Mouse (Mus musculus): ENCODE measurements around the gene Spata5.
A peak's percentile ranks its signal among the peaks of the same experiment; 100 is the strongest.
"Not testable (repeated sequence)": the region's sequence is repeated elsewhere in the genome, so short reads cannot be mapped to it uniquely, and the experiment has no call there.

The Spata5 gene

DNA sequence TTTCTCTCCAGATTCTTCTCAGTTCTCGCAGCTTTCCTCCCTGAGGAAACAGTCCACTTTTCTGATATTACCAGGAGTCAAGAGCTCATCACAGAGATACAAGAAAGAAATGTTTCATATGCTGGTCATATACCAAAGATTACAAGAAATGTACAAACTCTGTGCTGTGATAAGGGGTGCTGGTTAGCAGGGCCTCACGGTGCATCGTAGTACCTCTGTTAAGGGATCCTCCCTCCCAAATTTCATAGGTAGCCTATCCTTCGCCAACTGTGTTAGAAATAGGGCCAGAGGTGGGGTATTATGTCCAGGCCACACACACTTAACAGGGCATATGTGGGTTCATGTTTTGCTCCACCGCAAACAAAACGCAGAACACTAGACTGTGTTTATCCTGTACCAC, 157.1 kb downstream of the Spata5 start:
- DNase-seq, result no peak

DNA sequence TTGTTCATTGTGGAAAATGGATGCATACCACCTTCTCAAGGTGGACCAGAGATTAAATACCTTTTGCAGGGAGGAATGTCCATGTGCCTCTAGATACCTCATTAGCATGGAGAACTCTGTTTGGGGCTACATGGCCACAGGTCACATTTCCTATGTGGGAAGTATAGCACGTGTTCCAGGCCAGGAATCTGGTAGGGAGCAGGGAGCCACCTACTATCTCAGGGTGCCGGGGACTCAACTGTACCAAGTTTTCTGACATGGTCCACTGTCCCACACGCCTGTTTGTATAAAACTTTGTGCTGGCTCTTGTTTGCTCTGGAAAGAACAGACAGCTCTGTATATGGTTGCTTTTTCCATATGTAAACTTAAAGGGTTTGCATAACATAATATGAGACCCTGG, 158.0 kb downstream of the Spata5 start:
- no peak for DNase-seq

DNA sequence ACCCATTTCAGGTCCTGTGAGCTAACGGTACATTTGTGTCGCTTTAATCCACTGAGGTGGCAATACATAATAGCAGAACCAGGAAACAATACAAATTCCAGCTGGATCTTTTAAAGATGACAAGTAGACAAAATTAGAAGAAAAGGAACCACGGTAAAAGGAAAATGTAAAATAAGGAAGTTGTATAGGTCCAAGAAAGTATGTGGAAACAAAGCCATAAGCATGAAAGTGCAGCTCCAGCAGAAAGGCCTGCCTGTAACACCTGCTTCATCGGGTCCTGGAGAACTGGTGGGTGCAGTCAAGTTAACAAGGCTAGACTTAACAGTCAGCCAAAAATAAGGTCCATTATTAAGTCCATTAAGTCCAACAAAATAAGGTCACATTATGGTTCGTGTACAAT, 164.9 kb downstream of the Spata5 start:
- no peak for DNase-seq

DNA sequence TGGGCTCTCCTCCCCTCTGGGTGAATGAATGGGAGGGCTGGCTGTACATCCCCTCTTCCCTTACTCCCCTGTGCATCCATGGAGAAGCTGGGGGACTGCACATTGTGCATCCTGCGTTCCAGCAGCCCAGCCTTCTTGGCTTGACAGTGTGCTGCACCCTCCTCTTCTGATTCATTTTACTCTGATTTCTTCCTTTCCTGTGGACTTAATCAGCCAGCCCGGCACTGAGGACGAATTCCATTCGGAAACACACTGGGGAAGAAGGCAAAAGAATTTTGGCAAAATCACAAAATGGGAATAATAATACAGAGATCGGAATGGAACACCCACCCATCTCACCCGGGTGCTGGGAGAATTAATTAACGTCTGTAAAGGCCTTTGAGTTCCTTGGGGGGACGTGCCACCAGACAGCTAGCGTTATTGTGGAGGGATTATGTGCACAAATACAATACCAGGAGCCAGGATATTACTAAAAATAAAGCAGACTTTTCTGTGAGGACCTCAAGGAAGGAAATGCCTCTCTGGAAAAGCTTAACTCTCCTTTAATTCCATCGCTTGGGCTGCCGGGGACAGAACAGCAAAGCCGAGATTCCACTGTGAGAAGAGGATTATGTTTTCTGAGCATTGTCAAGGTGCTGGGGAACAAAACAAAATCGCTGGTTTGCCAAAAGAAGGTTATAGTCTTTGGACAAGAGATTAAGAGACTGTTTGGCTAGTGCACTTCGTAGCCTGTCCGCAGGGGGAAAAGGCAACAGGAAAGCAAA, 166.5 kb downstream of the Spata5 start:
- DNase-seq, result peak; percentile 28 to 42

DNA sequence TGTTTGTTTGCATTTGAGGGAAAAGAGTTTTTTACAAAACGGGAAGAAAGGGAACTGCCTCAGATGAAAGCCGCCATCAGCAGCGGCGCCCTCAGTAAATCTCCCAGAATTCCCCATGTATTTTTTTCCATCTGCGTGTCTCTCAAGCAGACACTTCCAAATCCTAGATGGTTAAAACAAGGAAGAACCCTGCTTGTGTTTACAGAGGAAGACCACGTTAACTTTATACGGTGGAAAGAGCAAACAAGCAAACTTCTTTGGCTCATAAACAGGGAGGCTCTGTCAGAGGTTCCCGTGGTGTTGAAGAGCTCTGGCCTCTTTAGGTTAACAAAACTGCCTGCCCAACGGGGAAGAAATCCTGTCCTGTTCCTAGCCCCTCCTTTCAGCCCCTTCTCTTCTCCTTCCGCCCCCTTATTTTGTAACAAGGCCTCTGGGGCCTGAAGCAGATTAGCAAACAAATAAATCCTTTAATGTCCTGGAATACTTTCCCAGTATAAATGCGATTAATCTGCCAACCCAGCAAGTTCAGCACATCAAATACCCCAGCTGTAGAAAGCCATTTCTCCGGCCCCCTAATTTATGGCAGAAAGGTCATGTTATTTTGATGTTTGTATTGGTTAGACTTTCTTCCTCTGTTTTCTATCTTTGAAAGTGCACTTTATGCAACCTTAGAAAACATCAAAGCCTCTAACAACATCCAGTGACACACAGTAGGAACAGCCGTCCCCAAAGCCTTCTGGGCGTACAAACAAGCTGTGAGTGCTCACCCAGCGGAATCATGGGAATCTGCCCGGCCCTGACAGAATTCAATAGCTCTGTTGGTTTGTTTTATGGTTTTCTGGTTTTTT, 167.3 kb downstream of the Spata5 start:
- DNase-seq, result peak; percentile 15 to 36

DNA sequence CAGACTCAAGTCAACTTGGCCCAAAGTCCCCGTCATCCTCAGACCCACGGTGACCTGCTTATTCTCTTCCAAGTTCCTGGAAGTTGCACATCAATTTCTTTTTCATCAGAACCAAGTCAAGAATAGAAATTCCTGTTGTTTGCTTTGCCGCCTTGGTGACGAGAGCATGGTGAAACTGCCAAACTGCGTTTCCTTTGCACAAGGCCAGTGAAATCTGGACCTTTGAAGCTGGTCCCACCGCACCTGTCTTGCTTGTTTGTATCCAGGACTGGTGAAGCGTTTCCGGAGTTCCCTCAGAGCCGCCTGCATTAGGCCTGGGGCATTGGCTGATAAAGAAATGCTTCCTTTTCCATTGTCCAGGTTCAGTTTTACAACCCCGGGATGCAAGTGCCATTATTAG, 176.0 kb downstream of the Spata5 start:
- peak; percentile 60 to 63 for DNase-seq

DNA sequence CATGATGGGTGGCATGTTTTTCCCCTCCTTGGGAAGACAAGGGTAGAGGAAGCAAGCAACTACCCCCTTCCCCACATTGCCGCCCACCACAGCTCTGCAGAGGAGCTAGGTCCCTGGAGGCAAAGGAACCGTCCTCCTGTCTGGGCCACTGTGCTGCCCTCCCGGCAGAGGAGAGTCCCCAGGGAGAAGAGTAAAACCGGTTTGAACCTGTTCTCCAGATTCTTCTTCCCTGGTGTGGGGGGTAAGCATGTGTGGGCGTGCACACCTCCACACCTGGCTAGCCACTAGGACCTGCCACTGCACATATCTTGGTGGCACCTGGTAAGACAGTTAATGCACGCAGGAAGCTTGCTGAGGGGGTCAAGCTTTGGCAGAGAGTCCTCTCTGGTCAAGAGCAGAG, 176.8 kb downstream of the Spata5 start:
- DNase-seq, result no peak

DNA sequence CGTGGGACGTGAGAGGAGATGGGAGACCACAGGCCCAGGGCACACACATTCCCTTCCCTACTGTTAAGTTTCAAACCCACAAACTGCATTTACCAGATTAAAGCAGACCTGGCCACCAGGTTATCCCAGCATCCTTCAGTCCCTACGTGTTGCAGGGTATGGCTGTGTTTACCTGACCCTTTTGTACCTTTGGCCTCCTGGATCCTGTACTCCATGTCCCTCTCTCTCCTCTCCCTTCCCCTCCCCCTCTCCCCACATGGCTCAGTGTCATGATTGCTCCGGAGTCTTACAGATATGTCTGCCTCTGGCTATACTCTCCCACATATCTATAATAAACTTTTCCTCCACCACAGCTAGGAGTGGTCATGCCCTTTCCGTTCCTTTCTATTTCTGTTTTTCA, 177.5 kb downstream of the Spata5 start:
- DNase-seq, result no peak

DNA sequence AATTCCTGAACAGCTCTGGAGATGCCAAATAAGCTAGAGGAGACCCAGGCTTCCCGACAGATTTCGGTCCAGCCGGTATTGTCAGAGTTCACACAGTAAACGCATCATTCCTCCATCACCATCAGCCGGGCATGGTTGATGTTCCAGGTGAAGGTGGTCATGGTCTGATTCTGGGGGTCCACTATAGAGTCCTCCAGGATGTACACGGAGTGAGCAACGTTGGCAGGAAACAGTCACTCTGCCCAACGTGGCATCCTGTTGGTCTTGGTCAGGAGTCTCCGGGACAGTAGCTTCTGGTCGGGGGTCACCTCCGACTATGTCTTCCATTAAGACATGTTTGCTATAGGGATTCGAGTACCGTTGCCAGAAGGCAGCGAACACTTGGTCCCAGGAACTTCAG, 179.9 kb downstream of the Spata5 start:
- not testable (repeated sequence) for DNase-seq

DNA sequence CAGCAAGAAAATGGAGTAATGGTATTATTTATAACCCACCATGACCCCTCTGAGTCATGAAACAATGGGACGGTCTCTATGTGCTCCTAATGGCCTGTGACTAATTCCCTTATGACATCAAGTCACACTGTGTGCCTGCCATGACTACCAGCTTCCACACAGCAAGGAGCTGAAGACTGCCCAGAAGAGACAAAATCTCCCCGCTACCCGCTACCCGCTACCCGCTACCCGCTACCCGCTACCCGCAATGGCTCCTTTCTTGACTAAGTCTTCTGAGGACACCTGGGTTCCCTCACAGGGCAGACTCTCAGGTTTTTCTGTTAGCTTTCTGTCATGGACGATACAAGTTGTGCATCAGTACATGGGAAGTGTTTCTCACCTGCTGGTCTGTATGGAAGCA, 182.7 kb downstream of the Spata5 start:
- no peak for DNase-seq

DNA sequence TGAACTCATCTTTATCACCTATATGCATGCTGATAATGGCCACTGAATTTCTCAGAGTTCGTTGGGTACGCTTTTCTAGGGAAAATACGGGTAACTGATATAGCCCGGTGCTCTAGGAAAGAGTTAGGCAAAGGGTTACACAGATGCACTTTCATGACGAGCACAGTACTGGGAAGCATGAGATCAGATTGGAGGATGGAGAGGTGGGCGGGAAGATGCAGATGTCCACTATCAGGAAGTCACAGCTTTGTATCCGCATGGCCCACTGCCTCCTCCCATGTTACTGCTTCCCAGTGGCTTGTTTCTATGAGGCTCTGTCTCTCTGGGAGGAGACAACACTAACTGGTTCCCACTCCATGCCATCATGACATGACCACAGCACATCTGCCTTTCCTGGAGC, 183.2 kb downstream of the Spata5 start:
- no peak for DNase-seq

DNA sequence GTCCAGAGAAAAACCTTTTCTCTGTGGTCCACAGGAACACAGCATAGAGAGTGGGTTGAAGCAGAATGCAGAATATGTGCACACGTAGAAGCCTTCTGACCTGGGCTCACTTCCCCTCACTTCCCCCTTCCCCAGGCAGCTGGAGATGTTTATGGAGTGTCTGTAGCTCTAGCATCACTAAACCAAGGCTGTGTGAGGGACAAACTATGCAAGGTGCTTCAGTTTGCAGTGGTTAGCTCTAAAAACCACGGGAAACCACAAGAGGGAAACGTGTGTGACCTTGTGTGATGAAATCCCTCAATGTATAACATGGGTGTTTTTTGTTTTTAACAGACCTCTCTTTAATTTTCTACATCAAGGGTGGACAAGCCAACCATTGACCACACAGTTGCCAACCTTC, 183.8 kb downstream of the Spata5 start:
- DNase-seq, result no peak

DNA sequence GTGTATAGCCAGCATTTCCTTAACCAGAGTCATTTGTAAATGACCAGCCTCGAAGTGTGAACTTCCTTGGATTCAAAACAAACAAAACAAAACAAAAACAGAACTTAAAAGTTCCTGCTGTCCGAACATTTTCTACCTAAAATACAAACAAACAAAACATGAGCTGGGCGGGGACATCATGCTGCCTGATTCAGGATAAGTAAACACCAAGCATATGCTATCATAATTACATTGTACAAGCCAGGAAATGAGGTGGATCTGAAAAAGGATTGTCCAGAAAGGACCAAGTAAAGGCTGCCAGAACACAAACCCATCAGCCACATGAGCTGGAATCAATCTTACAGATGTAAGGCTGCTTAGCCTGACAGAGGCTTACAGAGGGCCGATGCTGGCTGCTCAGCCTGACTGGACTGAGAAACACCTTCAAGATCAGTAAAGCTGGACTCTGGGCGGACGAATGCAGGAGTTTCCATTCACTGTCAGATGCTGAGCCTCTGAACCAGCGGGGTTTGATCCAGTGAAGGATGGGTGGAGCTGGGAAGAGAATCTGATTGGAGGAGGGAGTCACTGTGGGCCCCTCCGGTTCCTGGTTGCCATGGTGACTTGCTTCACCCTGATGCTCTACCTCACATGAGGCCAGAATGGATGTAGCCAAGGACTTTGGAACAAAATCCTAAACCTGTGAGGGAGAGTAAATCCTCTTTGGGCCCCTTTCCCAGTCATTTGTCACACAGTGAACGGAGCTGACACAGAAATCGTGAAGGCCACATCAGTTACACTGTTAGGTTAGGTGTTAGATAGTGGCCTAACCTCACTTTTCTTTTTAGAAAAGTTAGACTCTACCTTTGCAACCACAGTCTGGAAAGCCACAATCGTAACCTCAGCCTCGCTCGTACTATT, 185.5 kb downstream of the Spata5 start:
- DNase-seq, result peak in 1 of 2 experiments; percentile 51

DNA sequence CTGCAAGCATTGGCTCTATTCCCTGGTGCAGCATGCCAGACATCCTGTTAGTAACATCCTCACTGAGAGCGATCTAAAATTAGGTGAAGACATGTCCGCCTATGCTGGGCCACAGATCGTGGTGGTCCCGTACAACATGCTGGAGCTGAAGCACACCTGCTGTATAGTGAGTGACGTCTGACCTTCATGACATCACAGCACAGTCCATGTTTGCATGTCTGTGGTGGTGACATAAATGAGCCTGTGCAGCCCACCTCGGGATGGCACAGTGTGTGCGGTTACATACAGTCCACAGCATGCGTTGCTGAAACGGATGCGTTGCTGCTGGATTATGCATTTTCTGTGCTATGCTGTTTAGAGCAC, 186.2 kb downstream of the Spata5 start:
- DNase-seq, result peak; percentile 21 to 35

DNA sequence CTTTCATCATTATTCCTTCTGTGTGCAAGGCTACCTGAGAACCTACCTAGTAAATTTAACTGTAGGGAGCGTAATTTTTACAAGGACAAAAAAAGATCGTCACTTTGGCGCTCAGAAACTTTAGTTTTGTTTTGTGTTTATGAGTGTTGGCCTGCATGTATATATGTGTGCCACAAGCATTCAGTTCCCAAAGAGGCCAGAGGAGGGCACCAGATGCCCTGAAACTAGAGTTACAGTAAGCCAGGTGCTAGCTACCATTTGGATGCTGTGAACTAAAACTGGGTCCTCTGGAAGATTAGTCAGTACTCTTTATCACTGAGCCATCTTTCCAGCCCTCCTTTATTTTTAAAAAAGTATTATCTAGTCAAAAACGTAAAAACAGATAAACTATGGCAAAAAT, 189.2 kb downstream of the Spata5 start:
- peak in 1 of 2 experiments; percentile 49 for DNase-seq

DNA sequence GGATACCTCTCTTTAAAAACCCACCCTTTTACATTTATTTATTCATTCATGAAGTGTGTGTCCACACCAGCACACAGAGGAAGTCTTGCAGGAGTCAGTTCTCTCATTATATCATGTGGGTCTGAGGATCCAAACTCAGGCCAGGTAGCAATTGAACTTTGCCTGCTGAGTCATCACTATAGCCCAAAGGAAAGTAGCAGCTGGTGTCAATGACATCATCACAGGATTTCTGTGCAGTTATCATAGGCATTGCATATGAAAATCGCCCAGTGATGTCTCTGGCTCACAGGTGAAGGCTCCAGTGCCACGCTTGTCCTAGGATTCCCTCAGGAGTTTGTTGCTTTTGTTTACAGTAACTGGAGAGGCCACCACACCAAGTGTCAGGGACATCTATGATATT, 191.0 kb downstream of the Spata5 start:
- no peak for DNase-seq

DNA sequence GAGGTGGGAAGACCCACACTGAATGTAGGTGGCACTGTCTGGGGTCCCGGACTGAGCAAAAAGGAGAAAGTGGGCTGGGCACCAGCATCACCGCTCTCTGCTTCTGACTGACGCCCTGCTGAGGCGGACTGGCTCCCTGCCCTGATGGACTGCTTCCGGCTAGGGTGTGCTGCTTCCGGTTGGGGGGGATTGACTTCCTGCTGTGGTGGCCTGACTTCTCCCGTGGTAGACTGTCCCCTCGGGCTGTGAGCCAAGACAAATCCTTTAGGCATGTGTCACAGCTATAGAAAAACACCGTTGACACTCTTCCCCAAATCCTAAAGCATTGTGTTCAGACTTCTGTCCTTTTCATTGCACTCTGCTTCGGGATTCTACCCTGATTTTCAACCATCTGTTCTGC, 194.0 kb downstream of the Spata5 start:
- DNase-seq, result peak; percentile 69 to 75

DNA sequence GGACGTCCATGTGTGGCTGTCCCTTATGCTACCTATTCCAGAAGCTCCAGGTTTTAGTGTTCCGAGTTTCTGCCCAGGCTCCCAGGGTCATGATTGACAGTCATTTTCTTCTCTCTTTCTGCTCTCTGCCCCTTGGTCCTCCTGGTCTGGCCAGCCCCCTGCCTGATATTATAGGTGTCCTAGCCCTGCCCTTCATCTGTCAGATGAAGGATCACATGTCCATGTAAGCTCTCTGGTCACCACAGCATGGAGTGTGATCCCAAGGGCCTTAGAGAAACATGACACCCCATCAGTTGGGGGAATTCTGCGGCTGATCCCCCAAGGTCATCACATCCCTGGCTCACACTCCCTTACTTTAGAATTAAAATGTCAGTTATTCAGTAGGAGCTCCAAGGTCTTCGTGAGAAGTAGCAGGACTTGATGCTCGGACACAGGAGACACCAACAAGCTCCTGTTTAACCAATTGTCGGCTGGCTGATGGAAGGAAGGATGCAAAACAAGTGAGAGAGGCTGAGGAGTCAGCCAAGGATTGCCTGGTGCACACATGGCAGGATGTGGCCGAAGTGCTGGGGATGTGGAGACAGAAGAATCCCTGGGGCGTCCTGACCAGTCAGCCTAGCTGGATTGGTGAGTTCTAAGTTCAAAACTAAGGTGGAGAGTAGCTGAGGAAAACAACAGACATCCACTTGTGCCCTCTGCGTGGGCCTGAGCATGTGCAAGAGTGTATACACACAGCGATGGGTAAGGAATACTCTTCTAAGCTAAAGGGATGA, 195.4 kb downstream of the Spata5 start:
- no peak for DNase-seq

DNA sequence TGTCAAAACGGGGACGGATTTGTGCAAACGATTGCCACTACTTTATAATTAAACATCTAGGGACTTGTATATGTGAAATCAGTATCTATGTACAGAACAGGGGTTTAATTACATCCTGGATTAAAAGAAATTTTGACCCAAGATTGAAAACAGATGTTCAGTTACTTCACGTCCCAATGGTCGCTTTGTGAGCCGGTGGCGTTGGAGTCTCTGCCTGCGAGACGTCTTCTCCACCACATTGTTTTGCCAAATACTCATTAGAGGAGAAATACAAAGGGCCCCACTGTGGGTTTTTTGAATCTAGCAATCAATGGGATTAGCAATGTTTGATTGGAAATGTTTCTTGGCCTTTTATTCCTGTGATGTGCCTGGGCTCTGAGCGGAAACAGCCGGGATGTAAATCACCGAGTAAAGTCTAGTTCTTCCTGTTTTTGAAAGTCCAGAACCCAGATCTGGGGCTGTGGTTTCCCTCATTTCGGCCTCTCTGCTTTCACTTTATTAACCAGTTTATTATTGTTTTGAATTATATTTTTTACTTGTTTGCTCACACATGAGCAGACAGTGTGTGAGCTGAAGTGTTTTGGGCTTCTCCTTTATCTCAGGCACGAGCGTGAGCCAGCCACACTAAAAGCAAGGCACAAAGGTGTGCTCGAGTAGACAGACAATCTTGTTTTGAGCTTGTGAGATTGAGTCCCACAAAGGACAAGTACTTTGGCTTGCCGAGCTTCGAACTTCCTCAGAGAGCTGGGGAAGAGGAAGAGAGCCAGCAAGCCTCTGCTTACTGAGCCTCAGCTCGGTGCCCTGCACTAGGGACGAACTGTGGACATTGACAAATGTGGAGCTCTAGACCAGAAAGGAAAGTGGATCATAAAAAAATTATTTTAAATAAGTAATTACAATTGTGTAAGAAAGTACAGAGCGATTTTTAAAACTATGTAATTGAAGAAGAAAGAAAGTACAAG, 197.2 kb downstream of the Spata5 start:
- peak; percentile 31 to 41 for DNase-seq

All from kidney, postnatal 36 days (tissue).